Mouse (Mus musculus) megakaryocyte, adult 5-6 weeks (primary cell): Measurements from ENCODE around the gene Olfr549. TPM values are rescaled to one million over a fixed set of nuclear protein-coding genes. Genes with fewer than 3 reads are reported as not detected.
A peak's percentile ranks its signal among the peaks of the same experiment; 100 is the strongest.

ENCODE experiments used
- ATAC-seq: 2 replicates; pipeline ENCODE4 v1.8.0; 2016; ENCODE audit warnings: mild to moderate bottlenecking, inconsistent platforms; ENCODE audit not compliant: poor library complexity, severe bottlenecking
- total RNA-seq, 2 experiments: library from RNA; stranded (forward) in 1 of 2; stranded (reverse) in 1 of 2; fragments of 153-499, 151-499 nt in 1 of 2; fragments of 221-1000, 200-1000 nt in 1 of 2; gene quantifications; 2 replicates each; pipeline versions ENCODE4 v1.2.3 to v1.2.4; 2015 to 2017

The Olfr549 gene
- total RNA-seq, 2 experiments from 2014 or later: not detected

DNA sequence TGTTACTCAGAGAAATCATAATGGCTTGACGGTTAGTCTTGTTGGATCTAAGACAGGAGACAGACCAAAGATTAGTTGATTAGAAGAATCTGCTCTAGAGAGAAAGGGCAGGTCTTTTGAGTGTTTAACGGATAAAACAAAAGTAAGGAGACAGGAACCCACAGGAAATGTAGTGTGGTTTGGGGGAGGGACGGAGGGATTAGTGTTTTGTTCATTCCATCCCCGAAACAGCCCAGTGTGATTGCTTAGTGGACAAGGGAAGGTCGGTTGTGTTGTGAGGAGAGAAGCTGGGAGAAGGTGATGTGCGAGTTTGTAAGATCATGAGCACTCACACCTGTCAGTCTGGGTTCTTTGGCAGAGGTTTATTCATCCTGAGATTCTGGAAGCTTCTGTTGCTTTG is 26.3 kb downstream of the Olfr549 start:
- no peak for ATAC-seq

DNA sequence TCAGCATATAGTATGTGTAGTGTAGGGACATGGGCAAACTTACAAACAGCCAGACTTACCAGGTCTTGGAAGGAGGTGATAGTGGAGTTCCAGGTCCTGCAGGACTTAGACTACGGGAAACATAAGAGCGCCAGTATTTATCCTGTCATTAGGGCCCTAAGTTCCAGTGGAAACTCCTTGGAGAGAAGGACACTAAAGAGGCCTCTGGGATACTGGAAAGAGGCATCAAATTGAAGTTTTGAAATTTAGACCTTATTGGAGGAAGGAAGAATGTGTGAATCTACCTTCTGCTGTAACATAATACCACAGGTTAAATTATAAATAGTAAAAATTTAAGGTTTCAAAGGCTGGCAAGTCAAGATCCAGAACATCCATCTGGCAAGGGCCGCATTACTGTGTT is 42.1 kb downstream of the Olfr549 start, which contains the start of gene Olfr551:
Gene Olfr551 (minus strand): TSS at position 101 of the 400 bp plus-strand sequence.
- no peak for ATAC-seq

DNA sequence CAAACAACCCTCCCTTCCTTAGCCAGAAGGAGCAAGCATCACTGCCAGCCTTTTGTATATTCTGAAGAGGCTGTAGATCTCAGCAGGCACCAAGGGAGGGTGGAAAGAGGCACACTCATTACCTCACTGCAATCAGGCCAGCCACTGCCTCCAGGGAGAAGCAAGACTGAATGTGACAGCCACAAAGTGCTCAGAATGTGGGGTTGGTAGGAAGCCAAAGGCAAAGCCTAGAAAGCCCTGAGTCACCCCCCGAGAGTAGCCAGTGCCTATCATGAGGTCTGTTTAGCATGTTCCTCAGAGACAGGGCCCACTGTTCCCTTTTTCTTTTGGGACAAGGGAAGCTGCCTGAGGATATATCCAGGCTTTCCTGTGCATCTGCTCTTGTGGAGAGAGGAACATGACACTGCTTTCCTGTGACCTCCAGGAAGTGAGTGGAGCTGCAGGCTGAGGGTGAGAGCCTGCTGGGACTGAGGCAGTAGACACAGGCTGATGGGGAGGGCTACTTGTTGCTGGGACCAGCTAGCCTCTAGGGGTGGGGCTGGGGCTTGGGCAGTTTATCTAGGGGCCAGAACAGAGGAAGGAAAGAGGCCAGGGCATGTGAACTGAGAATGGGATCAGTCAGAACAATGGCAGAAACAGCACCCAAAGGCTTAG is 47.8 kb downstream of the Olfr549 start, which contains the start of gene Olfr552:
Gene Olfr552 (plus strand): TSS at position 393 of the 654 bp plus-strand sequence.
- peak; percentile 43; the same call in 1 of the 2 replicates for ATAC-seq

Other genes with a start within 250 kb of the Olfr549 start
- 161 and 172 TPM in 2 replicates for gene Rrm1, start 108.2 kb upstream of the Olfr549 start, total RNA-seq (2015)
- gene Rrm1, start 108.2 kb upstream of the Olfr549 start, total RNA-seq (2017): 413 and 515 TPM in 2 replicates
- not detected in 2 replicates for gene Olfr543, start 68.2 kb upstream of the Olfr549 start, total RNA-seq (2015)
- gene Olfr543, start 68.2 kb upstream of the Olfr549 start, total RNA-seq (2017): not detected in 2 replicates
- not detected in 2 replicates for gene Olfr544, start 61.6 kb upstream of the Olfr549 start, total RNA-seq (2015)
- 0.04 TPM in 1 of 2 replicates, not detected in the other for gene Olfr544, start 61.6 kb upstream of the Olfr549 start, total RNA-seq (2017)
- gene Olfr545, start 50.3 kb upstream of the Olfr549 start, total RNA-seq (2015): not detected in 2 replicates
- gene Olfr545, start 50.3 kb upstream of the Olfr549 start, total RNA-seq (2017): not detected in 2 replicates
- not detected in 2 replicates for gene Olfr547, start 15.1 kb upstream of the Olfr549 start, total RNA-seq (2015)
- not detected in 2 replicates for gene Olfr547, start 15.1 kb upstream of the Olfr549 start, total RNA-seq (2017)
- gene Olfr548-ps1, start 9.0 kb upstream of the Olfr549 start, total RNA-seq (2015): not detected in 2 replicates
- gene Olfr548-ps1, start 9.0 kb upstream of the Olfr549 start, total RNA-seq (2017): not detected in 2 replicates
- 14.9 and 16.5 TPM in 2 replicates for gene Trim21, start 15.6 kb downstream of the Olfr549 start, total RNA-seq (2015)
- gene Trim21, start 15.6 kb downstream of the Olfr549 start, total RNA-seq (2017): 31.4 and 53.9 TPM in 2 replicates
- 0.45 TPM in 1 of 2 replicates, not detected in the other for gene Olfr550, start 21.6 kb downstream of the Olfr549 start, total RNA-seq (2015)
- gene Olfr550, start 21.6 kb downstream of the Olfr549 start, total RNA-seq (2017): not detected in 2 replicates
- gene Olfr551, start 42.0 kb downstream of the Olfr549 start, total RNA-seq (2015): not detected in 2 replicates
- not detected in 2 replicates for gene Olfr551, start 42.0 kb downstream of the Olfr549 start, total RNA-seq (2017)
- gene Olfr552, start 47.9 kb downstream of the Olfr549 start, total RNA-seq (2015): not detected in 2 replicates
- not detected in 2 replicates for gene Olfr552, start 47.9 kb downstream of the Olfr549 start, total RNA-seq (2017)
- gene Olfr553, start 68.3 kb downstream of the Olfr549 start, total RNA-seq (2015): not detected in 2 replicates
- gene Olfr553, start 68.3 kb downstream of the Olfr549 start, total RNA-seq (2017): not detected in 2 replicates
- not detected in 2 replicates for gene Olfr554, start 88.6 kb downstream of the Olfr549 start, total RNA-seq (2015)
- gene Olfr554, start 88.6 kb downstream of the Olfr549 start, total RNA-seq (2017): not detected in 2 replicates
- not detected in 2 replicates for gene Olfr555, start 109.0 kb downstream of the Olfr549 start, total RNA-seq (2015)
- not detected in 2 replicates for gene Olfr555, start 109.0 kb downstream of the Olfr549 start, total RNA-seq (2017)
- gene Olfr556, start 115.0 kb downstream of the Olfr549 start, total RNA-seq (2015): not detected in 2 replicates
- not detected in 2 replicates for gene Olfr556, start 115.0 kb downstream of the Olfr549 start, total RNA-seq (2017)
- gene Trim68, start 137.5 kb downstream of the Olfr549 start, total RNA-seq (2015): 3.5 and 3.7 TPM in 2 replicates
- 2.9 and 3.4 TPM in 2 replicates for gene Trim68, start 137.5 kb downstream of the Olfr549 start, total RNA-seq (2017)
- not detected in 2 replicates for gene Olfr557, start 146.0 kb downstream of the Olfr549 start, total RNA-seq (2015)
- gene Olfr557, start 146.0 kb downstream of the Olfr549 start, total RNA-seq (2017): not detected in 2 replicates
- not detected in 2 replicates for gene Olfr558, start 152.3 kb downstream of the Olfr549 start, total RNA-seq (2015)
- gene Olfr558, start 152.3 kb downstream of the Olfr549 start, total RNA-seq (2017): not detected in 2 replicates
- not detected in 2 replicates for gene Olfr33, start 169.2 kb downstream of the Olfr549 start, total RNA-seq (2015)
- not detected in 2 replicates for gene Olfr33, start 169.2 kb downstream of the Olfr549 start, total RNA-seq (2017)
- gene Olfr559, start 177.6 kb downstream of the Olfr549 start, total RNA-seq (2015): not detected in 2 replicates
- not detected in 2 replicates for gene Olfr559, start 177.6 kb downstream of the Olfr549 start, total RNA-seq (2017)
- not detected in 2 replicates for gene Olfr560, start 209.5 kb downstream of the Olfr549 start, total RNA-seq (2015)
- gene Olfr560, start 209.5 kb downstream of the Olfr549 start, total RNA-seq (2017): not detected in 2 replicates
- gene Olfr78, start 209.6 kb downstream of the Olfr549 start, total RNA-seq (2015): not detected in 2 replicates
- not detected in 2 replicates for gene Olfr78, start 209.6 kb downstream of the Olfr549 start, total RNA-seq (2017)
- not detected in 2 replicates for gene Olfr561, start 221.4 kb downstream of the Olfr549 start, total RNA-seq (2015)
- not detected in 2 replicates for gene Olfr561, start 221.4 kb downstream of the Olfr549 start, total RNA-seq (2017)